ENCODE assay signal across 27 mouse cellular contexts in genomic region chrX:106580410-106580809, GRCm38 (mm10). TPM values are rescaled to one million over a fixed set of nuclear protein-coding genes. Genes with fewer than 3 reads are reported as not detected.
DNase-seq lines count a peak whose midpoint lies in the region; ATAC-seq and TF ChIP-seq lines count a peak whose summit lies in the region.
"Had no signal": no experiment of that assay in that cellular context is flagged by ENCODE, and none has a peak within 500 bp of the region (broad histone marks: within the 10 kb centered on the region; RNA-seq: fewer than 3 reads in every experiment).

No protein-coding gene starts in this region.

- no peak for ATAC-seq in CD4-positive, CD25-positive, alpha-beta regulatory T cell, adult 4 months
- no peak for ATAC-seq in kidney, postnatal 0 days (replicated peaks; ENCODE audit: low FRiP score, low read depth)
- ATAC-seq in kidney, embryonic 14.5 days (ENCODE audit: low FRiP score, low TSS enrichment), result no peak
- no peak for ATAC-seq in midbrain, postnatal 0 days (ENCODE audit: low FRiP score)
- no peak for ATAC-seq in midbrain, embryonic 16.5 days
- ATAC-seq: forebrain, embryonic 14.5 days; hindbrain, embryonic 16.5 days had no signal

- peak; percentile 1 for DNase-seq in CD4-positive, CD25-positive, alpha-beta regulatory T cell, adult 2 months (ENCODE audit: low read depth, low spot score)
- DNase-seq in kidney, postnatal 0 days (ENCODE audit: low spot score), result peak; percentile 5
- DNase-seq in midbrain, postnatal 0 days (ENCODE audit: low spot score), result no peak
- no peak for DNase-seq in frontal cortex, adult 2 months (ENCODE audit: extremely low spot score in 1 of 2, low spot score in 1 of 2)
- DNase-seq: adrenal gland, adult 8-10 months; adrenal gland, postnatal 36 days; B cell, adult 2 months; cerebellum, adult 8-10 months; cerebellum, postnatal 14 days; embryo, embryonic 11 days; gastrocnemius, postnatal 10 days had no signal

- H3K4me3 ChIP-seq in kidney, postnatal 0 days (replicated peaks; ENCODE audit: low read depth, low read length), result no peak overlapping the region
- no peak overlapping the region for H3K4me3 ChIP-seq in kidney, embryonic 14.5 days (ENCODE audit: low read length)
- no peak overlapping the region for H3K4me3 ChIP-seq in midbrain, postnatal 0 days (ENCODE audit: low read depth, low read length)
- no peak overlapping the region for H3K4me3 ChIP-seq in midbrain, embryonic 16.5 days (ENCODE audit: low read depth, low read length)
- H3K4me3 ChIP-seq: embryonic facial prominence, embryonic 15.5 days; erythroblast, embryonic 14.5 days; forebrain, embryonic 10.5 days; heart, embryonic 12.5 days had no signal

- no peaks in the 10 kb centered on the region for H3K36me3 ChIP-seq in kidney, postnatal 0 days (ENCODE audit: insufficient read depth, low read length)
- no peaks in the 10 kb centered on the region for H3K36me3 ChIP-seq in kidney, embryonic 14.5 days (ENCODE audit: control insufficient read depth, insufficient read depth, low read length)
- H3K36me3 ChIP-seq in midbrain, postnatal 0 days (ENCODE audit: insufficient read depth, low read length), result no peaks in the 10 kb centered on the region
- H3K36me3 ChIP-seq in midbrain, embryonic 16.5 days (ENCODE audit: control insufficient read depth, insufficient read depth, low read length), result no peaks in the 10 kb centered on the region
- H3K36me3 ChIP-seq: embryonic facial prominence, embryonic 15.5 days; forebrain, embryonic 10.5 days; heart, embryonic 12.5 days had no signal

- H3K27ac ChIP-seq in kidney, postnatal 0 days, result no peak overlapping the region
- H3K27ac ChIP-seq in kidney, embryonic 14.5 days (ENCODE audit: low read depth, low read length), result no peak overlapping the region
- no peak overlapping the region for H3K27ac ChIP-seq in midbrain, postnatal 0 days (ENCODE audit: low read depth, low read length)
- no peak overlapping the region for H3K27ac ChIP-seq in midbrain, embryonic 16.5 days (ENCODE audit: low read length)
- H3K27ac ChIP-seq: embryonic facial prominence, embryonic 15.5 days; forebrain, embryonic 10.5 days had no signal

- peak; percentile 35 for TF ChIP-seq CTCF in kidney, postnatal 0 days (IDR thresholded peaks at IDR 0.05; ENCODE audit: low read depth)
- peak; percentile 30; the same call in 1 of the 2 replicates for TF ChIP-seq CTCF in midbrain, postnatal 0 days (IDR thresholded peaks at IDR 0.05)

- no peak overlapping the region for H3K4me2 ChIP-seq in kidney, postnatal 0 days (ENCODE audit: low read length)
- no peak overlapping the region for H3K4me2 ChIP-seq in kidney, embryonic 14.5 days (replicated peaks; ENCODE audit: low read depth, low read length)
- H3K4me2 ChIP-seq in midbrain, postnatal 0 days (ENCODE audit: low read depth, low read length, poor library complexity, severe bottlenecking), result no peak overlapping the region
- H3K4me2 ChIP-seq in midbrain, embryonic 16.5 days (ENCODE audit: low read length), result no peak overlapping the region
- H3K4me2 ChIP-seq: embryonic facial prominence, embryonic 15.5 days; heart, embryonic 12.5 days had no signal

- no peaks in the 10 kb centered on the region for H3K9me3 ChIP-seq in kidney, postnatal 0 days (replicated peaks; ENCODE audit: low read length)
- H3K9me3 ChIP-seq in kidney, embryonic 14.5 days (ENCODE audit: control insufficient read depth, low read length), result no peaks in the 10 kb centered on the region
- no peaks in the 10 kb centered on the region for H3K9me3 ChIP-seq in midbrain, postnatal 0 days (ENCODE audit: low read length)
- no peaks in the 10 kb centered on the region for H3K9me3 ChIP-seq in midbrain, embryonic 16.5 days (replicated peaks; ENCODE audit: control insufficient read depth, low read length, poor library complexity, severe bottlenecking)
- H3K9me3 ChIP-seq: embryonic facial prominence, embryonic 15.5 days; forebrain, embryonic 10.5 days; heart, embryonic 12.5 days had no signal

- H3K27me3 ChIP-seq in kidney, postnatal 0 days (ENCODE audit: insufficient read depth, low read length), result no peaks in the 10 kb centered on the region
- H3K27me3 ChIP-seq in kidney, embryonic 14.5 days (ENCODE audit: control insufficient read depth, insufficient read depth, low read length), result no peaks in the 10 kb centered on the region
- H3K27me3 ChIP-seq in midbrain, postnatal 0 days (ENCODE audit: insufficient read depth, low read length), result no peaks in the 10 kb centered on the region
- H3K27me3 ChIP-seq in midbrain, embryonic 16.5 days (ENCODE audit: control insufficient read depth, insufficient read depth, low read depth, low read length), result no peaks in the 10 kb centered on the region
- H3K27me3 ChIP-seq: embryonic facial prominence, embryonic 15.5 days; heart, embryonic 12.5 days had no signal

- no peaks in the 10 kb centered on the region for H3K4me1 ChIP-seq in kidney, postnatal 0 days (replicated peaks; ENCODE audit: insufficient read depth, low read length)
- no peaks in the 10 kb centered on the region for H3K4me1 ChIP-seq in kidney, embryonic 14.5 days (ENCODE audit: control insufficient read depth, insufficient read depth, low read length)
- H3K4me1 ChIP-seq in midbrain, postnatal 0 days (ENCODE audit: insufficient read depth, low read length), result no peaks in the 10 kb centered on the region
- H3K4me1 ChIP-seq in midbrain, embryonic 16.5 days (ENCODE audit: control insufficient read depth, insufficient read depth, low read length), result no peaks in the 10 kb centered on the region
- H3K4me1 ChIP-seq: embryonic facial prominence, embryonic 15.5 days; heart, embryonic 12.5 days had no signal

- no peak overlapping the region for H3K9ac ChIP-seq in kidney, postnatal 0 days (ENCODE audit: low read depth, low read length)
- H3K9ac ChIP-seq in kidney, embryonic 14.5 days (ENCODE audit: low read depth, low read length), result no peak overlapping the region
- no peak overlapping the region for H3K9ac ChIP-seq in midbrain, postnatal 0 days (replicated peaks; ENCODE audit: low read length, poor library complexity, severe bottlenecking)
- H3K9ac ChIP-seq in midbrain, embryonic 16.5 days (ENCODE audit: low read depth, low read length), result no peak overlapping the region
- H3K9ac ChIP-seq: embryonic facial prominence, embryonic 15.5 days; heart, embryonic 12.5 days had no signal

RNA-seq across cellular contexts. Expression of gene Gm5127, which starts 2.6 kb away (rescaled TPM):
- 1 to 10 TPM; 1.5 to 1.7 TPM for polyA plus RNA-seq in CD4-positive, CD25-positive, alpha-beta regulatory T cell, adult 4 months (2017; shearing (Covaris generic))
- 0.51 and 0.60 TPM in 2 replicates for polyA plus RNA-seq in kidney, postnatal 0 days (2015; fragmentation: Nextera tagmentation; extraction: Ambion mirVana)
- 1.3 and 1.9 TPM in 2 replicates for polyA plus RNA-seq in kidney, embryonic 14.5 days (2014; fragmentation: Nextera tagmentation; extraction: Ambion mirVana)
- 0.14 and 0.33 TPM in 2 replicates for total RNA-seq in midbrain, postnatal 0 days (2014; rRNA removed)
- 0.25 and 0.47 TPM in 2 replicates for polyA plus RNA-seq in midbrain, postnatal 0 days (2015; fragmentation: Nextera tagmentation; extraction: Ambion mirVana)
- 0.13 and 0.30 TPM in 2 replicates for polyA plus RNA-seq in midbrain, embryonic 16.5 days (2015; fragmentation: Nextera tagmentation; extraction: Ambion mirVana)
- 0.30 and 0.34 TPM in 2 replicates for polyA plus RNA-seq in frontal cortex, adult 2 months (2012; rRNA removed)
- total RNA-seq: adrenal gland, adult 8-10 months; adrenal gland, postnatal 36 days; common myeloid progenitor, adult 5-6 weeks; ES-E14; gastrocnemius, postnatal 10 days; heart, adult 8-10 months; heart, postnatal 25 days had no signal
- polyA plus RNA-seq: erythroblast, embryonic 14.5 days; gonadal fat pad, adult 2 months; heart, embryonic 12.5 days; heart, embryonic 16.5 days; intestine, embryonic 14.5 days had no signal

RNA-seq across cellular contexts. Expression of gene Cysltr1, which starts 23.1 kb away (rescaled TPM):
- polyA plus RNA-seq in CD4-positive, CD25-positive, alpha-beta regulatory T cell, adult 4 months (2017; shearing (Covaris generic)), result 1 to 10 TPM; 1.5 to 3.0 TPM
- polyA plus RNA-seq in kidney, postnatal 0 days (2015; fragmentation: Nextera tagmentation; extraction: Ambion mirVana), result 2.6 and 3.2 TPM in 2 replicates
- polyA plus RNA-seq in kidney, embryonic 14.5 days (2014; fragmentation: Nextera tagmentation; extraction: Ambion mirVana), result 3.1 and 3.5 TPM in 2 replicates
- total RNA-seq in midbrain, postnatal 0 days (2014; rRNA removed), result 0.33 and 0.44 TPM in 2 replicates
- polyA plus RNA-seq in midbrain, postnatal 0 days (2015; fragmentation: Nextera tagmentation; extraction: Ambion mirVana), result 0.23 and 0.47 TPM in 2 replicates
- polyA plus RNA-seq in midbrain, embryonic 16.5 days (2015; fragmentation: Nextera tagmentation; extraction: Ambion mirVana), result 0.39 and 0.74 TPM in 2 replicates
- polyA plus RNA-seq in frontal cortex, adult 2 months (2012; rRNA removed), result 0.36 and 0.86 TPM in 2 replicates
- polyA plus RNA-seq: erythroblast, embryonic 14.5 days had no signal

Comparison
In these comparisons a context has a peak if more than half of its experiments do, and no peak if none do; other contexts are left out.
1. DNase-seq: peak in CD4-positive, CD25-positive, alpha-beta regulatory T cell, adult 2 months (single experiment) and kidney, postnatal 0 days (single experiment); none in midbrain, postnatal 0 days (single experiment) and frontal cortex, adult 2 months (0 of 2).